Mouse (Mus musculus): ENCODE measurements around the gene Uqcrc1. TPM values are rescaled to one million over a fixed set of nuclear protein-coding genes. Genes with fewer than 3 reads are reported as not detected.
A peak's percentile ranks its signal among the peaks of the same experiment; 100 is the strongest.

Uqcrc1 gene
- total and polyA plus RNA-seq, 3 experiments = 427 to 494 TPM; not detected in 1

- Histone ChIP-seq H3K27me3 (ENCODE audit: control insufficient read depth in 1 of 2, insufficient read depth in 2 of 2, low read length in 2 of 2) (no peaks in the 10 kb centered on the region), H3K9ac (ENCODE audit: control insufficient read depth, low read depth, low read length, poor library complexity, severe bottlenecking) (no peak overlapping the region), H3K27ac (ENCODE audit: control insufficient read depth, low read depth, low read length) (no peak overlapping the region), H3K36me3 (ENCODE audit: control insufficient read depth in 1 of 2, insufficient read depth in 2 of 2, low read length in 2 of 2) (no peaks in the 10 kb centered on the region), H3K4me3 (ENCODE audit: control insufficient read depth in 1 of 2, insufficient read depth in 1 of 2, low read depth in 2 of 2, low read length in 2 of 2) (no peak overlapping the region), H3K79me2 (ENCODE audit: control insufficient read depth, insufficient read depth, low read length, poor library complexity) (no peaks in the 10 kb centered on the region), H3K4me1 (ENCODE audit: control insufficient read depth in 1 of 2, insufficient read depth in 2 of 2, low read length in 2 of 2) (peaks cover 1 to 7% of the 10 kb centered on the region in 2 experiments; a peak in 1 of 4 replicates), H3K9me3 (replicated peaks; ENCODE audit: insufficient read depth, low read length) (no peaks in the 10 kb centered on the region)
- TF ChIP-seq MYC (IDR thresholded peaks at IDR 0.05; ENCODE audit: low read depth, low read length) (no peak), TBP (IDR thresholded peaks at IDR 0.05; ENCODE audit: low read depth, low read length) (no peak), MYB (IDR thresholded peaks at IDR 0.05; ENCODE audit: low read depth, low read length) (no peak), ZC3H11A (IDR thresholded peaks at IDR 0.05; ENCODE audit: low read depth, low read length) (no peak), ELF1 (IDR thresholded peaks at IDR 0.05; ENCODE audit: low read depth, low read length) (no peak), ZNF384 (IDR thresholded peaks at IDR 0.05; ENCODE audit: low read depth, low read length) (no peak), ETS1 (IDR thresholded peaks at IDR 0.05; ENCODE audit: low read depth, low read length) (no peak), MAX (IDR thresholded peaks at IDR 0.05; ENCODE audit: low read length) (no peak), KAT2A (conservative IDR thresholded peaks at IDR 0.05; ENCODE audit: low read depth, low read length) (no peak), MEF2A (IDR thresholded peaks at IDR 0.05; ENCODE audit: extremely low read depth, insufficient replicate concordance, low read depth, low read length, poor library complexity, severe bottlenecking) (no peak), UBTF (IDR thresholded peaks at IDR 0.05; ENCODE audit: borderline replicate concordance, insufficient read depth, low read depth, low read length) (no peak), POLR2AphosphoS5 (IDR thresholded peaks at IDR 0.05; ENCODE audit: borderline replicate concordance, low read depth, low read length) (no peak), RAD21 (IDR thresholded peaks at IDR 0.05; ENCODE audit: low read depth, low read length) (no peak), MAZ (IDR thresholded peaks at IDR 0.05; ENCODE audit: low read depth, low read length) (no peak), GABPA (IDR thresholded peaks at IDR 0.05; ENCODE audit: low read depth, low read length) (no peak), CHD1 (IDR thresholded peaks at IDR 0.05; ENCODE audit: low read depth, low read length) (no peak), USF2 (IDR thresholded peaks at IDR 0.05; ENCODE audit: borderline replicate concordance in 1 of 2, insufficient read depth in 1 of 2, low read depth in 1 of 2, low read length in 2 of 2) (no peak)
- no peak for DNase-seq (ENCODE audit: low read depth, low spot score)
Observed at GRCm38 (mm10) chr9:108977966-108978365, 41.5 kb downstream of the Uqcrc1 start.

- Histone ChIP-seq H3K4me1 (ENCODE audit: control insufficient read depth in 1 of 2, insufficient read depth in 2 of 2, low read length in 2 of 2) (peaks cover 3 to 14% of the 10 kb centered on the region in 2 experiments; a peak in 2 of 4 replicates), H3K9me3 (replicated peaks; ENCODE audit: insufficient read depth, low read length) (no peaks in the 10 kb centered on the region), H3K27ac (ENCODE audit: control insufficient read depth, low read depth, low read length) (no peak overlapping the region), H3K36me3 (ENCODE audit: control insufficient read depth in 1 of 2, insufficient read depth in 2 of 2, low read length in 2 of 2) (no peaks in the 10 kb centered on the region), H3K9ac (ENCODE audit: control insufficient read depth, low read depth, low read length, poor library complexity, severe bottlenecking) (no peak overlapping the region), H3K79me2 (ENCODE audit: control insufficient read depth, insufficient read depth, low read length, poor library complexity) (no peaks in the 10 kb centered on the region), H3K4me3 (ENCODE audit: control insufficient read depth in 1 of 2, insufficient read depth in 1 of 2, low read depth in 2 of 2, low read length in 2 of 2) (0 out of 4 replicates have a peak overlapping the region, but pooled peaks of 1 of the 2 experiments have one; percentile 60), H3K27me3 (ENCODE audit: control insufficient read depth in 1 of 2, insufficient read depth in 2 of 2, low read length in 2 of 2) (no peaks in the 10 kb centered on the region)
- TF ChIP-seq ZC3H11A (IDR thresholded peaks at IDR 0.05; ENCODE audit: low read depth, low read length) (no peak), NRF1 (IDR thresholded peaks at IDR 0.05; ENCODE audit: insufficient read depth, low read depth, low read length, poor library complexity, severe bottlenecking) (no peak), UBTF (IDR thresholded peaks at IDR 0.05; ENCODE audit: borderline replicate concordance, insufficient read depth, low read depth, low read length) (no peak), BHLHE40 (IDR thresholded peaks at IDR 0.05; ENCODE audit: borderline replicate concordance, low read depth, low read length) (no peak), E2F4 (IDR thresholded peaks at IDR 0.05; ENCODE audit: borderline replicate concordance, low read depth, low read length) (no peak), ETS1 (IDR thresholded peaks at IDR 0.05; ENCODE audit: low read depth, low read length) (no peak), EP300 (IDR thresholded peaks at IDR 0.05; ENCODE audit: low read depth in 1 of 2, low read length in 2 of 2) (no peak), RAD21 (IDR thresholded peaks at IDR 0.05; ENCODE audit: low read depth, low read length) (no peak), ZKSCAN1 (IDR thresholded peaks at IDR 0.05; ENCODE audit: low read depth, low read length) (no peak), POLR2AphosphoS2 (IDR thresholded peaks at IDR 0.05; ENCODE audit: low read length) (no peak), NELFE (IDR thresholded peaks at IDR 0.05; ENCODE audit: low read depth, low read length) (no peak)
- DNase-seq (ENCODE audit: low read depth, low spot score) = peak; percentile 20
Observed at GRCm38 (mm10) chr9:108982498-108982897, 46.1 kb downstream of the Uqcrc1 start.
